Mouse (Mus musculus): ENCODE results near the gene Rnf144a. TPM values are rescaled to one million over a fixed set of nuclear protein-coding genes. Genes with fewer than 3 reads are reported as not detected.

Rnf144a gene
- total and polyA plus RNA-seq, 2 experiments from 2014 or later, result 6.8 to 9.4 TPM

GRCm38 (mm10) chr12:26410443-26410842, 4.6 kb downstream of the Rnf144a start:
- H3K4me3 ChIP-seq (ENCODE audit: low read depth, low read length), result no peak overlapping the region
- no peaks in the 10 kb centered on the region for H3K9me3 ChIP-seq (replicated peaks; ENCODE audit: control insufficient read depth, low read length)
- H3K4me1 ChIP-seq (ENCODE audit: control insufficient read depth, insufficient read depth), result peaks cover 25% of the 10 kb centered on the region
- H3K27ac ChIP-seq (ENCODE audit: low read depth), result no peak overlapping the region
- ATAC-seq (ENCODE audit: insufficient read depth, low read depth), result no peak
- H3K36me3 ChIP-seq (replicated peaks; ENCODE audit: control insufficient read depth, insufficient read depth, low read length), result no peaks in the 10 kb centered on the region
- H3K27me3 ChIP-seq (ENCODE audit: control insufficient read depth, insufficient read depth, low read length), result peaks cover 12% of the 10 kb centered on the region; the same call in 1 of the 2 replicates
- no peak overlapping the region for H3K4me2 ChIP-seq (ENCODE audit: low read depth, low read length)
- no peak for TF ChIP-seq CTCF (IDR thresholded peaks at IDR 0.05; ENCODE audit: low read depth)
- no peak for TF ChIP-seq EP300 (IDR thresholded peaks at IDR 0.05; ENCODE audit: low read depth)
- no peak for DNase-seq (ENCODE audit: low spot score)
- WGBS, result 92% methylated on average over 3 of the region's 3 CpGs
- no peak overlapping the region for H3K9ac ChIP-seq (replicated peaks; ENCODE audit: low read depth, low read length)

- TF ChIP-seq EP300 (IDR thresholded peaks at IDR 0.05; ENCODE audit: low read depth) (no peak), CTCF (IDR thresholded peaks at IDR 0.05; ENCODE audit: low read depth) (no peak)
- 59% methylated on average over 9 of the region's 9 CpGs for WGBS
Observed at GRCm38 (mm10) chr12:26408707-26409106, 6.3 kb downstream of the Rnf144a start.

GRCm38 (mm10) chr12:26404781-26405702, 10.0 kb downstream of the Rnf144a start:
- H3K27ac ChIP-seq (ENCODE audit: low read depth), result peak overlapping the region; percentile 56

More at GRCm38 (mm10) chr12:26408707-26409106, 6.3 kb downstream of the Rnf144a start:
- H3K36me3 ChIP-seq (replicated peaks; ENCODE audit: control insufficient read depth, insufficient read depth, low read length), result no peaks in the 10 kb centered on the region
- no peak overlapping the region for H3K27ac ChIP-seq (ENCODE audit: low read depth)
- peaks cover 8% of the 10 kb centered on the region; the same call in 1 of the 2 replicates for H3K27me3 ChIP-seq (ENCODE audit: control insufficient read depth, insufficient read depth, low read length)
- H3K9me3 ChIP-seq (replicated peaks; ENCODE audit: control insufficient read depth, low read length), result no peaks in the 10 kb centered on the region
- DNase-seq (ENCODE audit: low spot score) (no peak), ATAC-seq (ENCODE audit: insufficient read depth, low read depth) (no peak)
- H3K4me1 ChIP-seq (ENCODE audit: control insufficient read depth, insufficient read depth), result peaks cover 42% of the 10 kb centered on the region
- H3K9ac ChIP-seq (replicated peaks; ENCODE audit: low read depth, low read length), result no peak overlapping the region
- H3K4me3 ChIP-seq (ENCODE audit: low read depth, low read length), result no peak overlapping the region
- no peak overlapping the region for H3K4me2 ChIP-seq (ENCODE audit: low read depth, low read length)

GRCm38 (mm10) chr12:26403372-26404125, 11.5 kb downstream of the Rnf144a start:
- DNase-seq (ENCODE audit: low spot score) (no peak), ATAC-seq (ENCODE audit: insufficient read depth, low read depth) (no peak)
- 0 out of 2 replicates have a peak, but pooled peaks cover 3% of the 10 kb centered on the region for H3K27me3 ChIP-seq (ENCODE audit: control insufficient read depth, insufficient read depth, low read length)
- peaks cover 32% of the 10 kb centered on the region for H3K4me1 ChIP-seq (ENCODE audit: control insufficient read depth, insufficient read depth)
- no peaks in the 10 kb centered on the region for H3K9me3 ChIP-seq (replicated peaks; ENCODE audit: control insufficient read depth, low read length)
- 58% methylated on average over 16 of the region's 16 CpGs for WGBS
- TF ChIP-seq CTCF (IDR thresholded peaks at IDR 0.05; ENCODE audit: low read depth) (no peak), EP300 (IDR thresholded peaks at IDR 0.05; ENCODE audit: low read depth) (no peak)
- no peak overlapping the region for H3K9ac ChIP-seq (replicated peaks; ENCODE audit: low read depth, low read length)
- no peaks in the 10 kb centered on the region for H3K36me3 ChIP-seq (replicated peaks; ENCODE audit: control insufficient read depth, insufficient read depth, low read length)
- peak overlapping the region; percentile 28 for H3K27ac ChIP-seq (ENCODE audit: low read depth)
- no peak overlapping the region for H3K4me2 ChIP-seq (ENCODE audit: low read depth, low read length)
- no peak overlapping the region for H3K4me3 ChIP-seq (ENCODE audit: low read depth, low read length)

More at GRCm38 (mm10) chr12:26404781-26405702, 10.0 kb downstream of the Rnf144a start:
- ATAC-seq (ENCODE audit: insufficient read depth, low read depth) (peak; percentile 52), DNase-seq (ENCODE audit: low spot score) (peak; percentile 67)
- H3K9me3 ChIP-seq (replicated peaks; ENCODE audit: control insufficient read depth, low read length), result no peaks in the 10 kb centered on the region
- no peak overlapping the region for H3K4me3 ChIP-seq (ENCODE audit: low read depth, low read length)
- no peak overlapping the region for H3K9ac ChIP-seq (replicated peaks; ENCODE audit: low read depth, low read length)
- 29% methylated on average over 11 of the region's 11 CpGs for WGBS
- TF ChIP-seq CTCF (IDR thresholded peaks at IDR 0.05; ENCODE audit: low read depth), result no peak
- H3K4me2 ChIP-seq (ENCODE audit: low read depth, low read length), result peak overlapping the region; percentile 41
- peaks cover 38% of the 10 kb centered on the region for H3K4me1 ChIP-seq (ENCODE audit: control insufficient read depth, insufficient read depth)
- no peaks in the 10 kb centered on the region for H3K36me3 ChIP-seq (replicated peaks; ENCODE audit: control insufficient read depth, insufficient read depth, low read length)
- H3K27me3 ChIP-seq (ENCODE audit: control insufficient read depth, insufficient read depth, low read length), result 0 out of 2 replicates have a peak, but pooled peaks cover 3% of the 10 kb centered on the region

GRCm38 (mm10) chr12:26401696-26402470, 13.2 kb downstream of the Rnf144a start:
- Histone ChIP-seq H3K9me3 (replicated peaks; ENCODE audit: control insufficient read depth, low read length) (no peaks in the 10 kb centered on the region), H3K4me3 (ENCODE audit: low read depth, low read length) (no peak overlapping the region), H3K9ac (replicated peaks; ENCODE audit: low read depth, low read length) (no peak overlapping the region), H3K27me3 (ENCODE audit: control insufficient read depth, insufficient read depth, low read length) (no peaks in the 10 kb centered on the region), H3K36me3 (replicated peaks; ENCODE audit: control insufficient read depth, insufficient read depth, low read length) (no peaks in the 10 kb centered on the region), H3K4me1 (ENCODE audit: control insufficient read depth, insufficient read depth) (peaks cover 32% of the 10 kb centered on the region), H3K27ac (ENCODE audit: low read depth) (peak overlapping the region; percentile 59), H3K4me2 (ENCODE audit: low read depth, low read length) (0 out of 2 replicates have a peak overlapping the region, but pooled peaks have one; percentile 25)
- WGBS, result 52% methylated on average over 10 of the region's 10 CpGs
- DNase-seq (ENCODE audit: low spot score) (peak; percentile 17), ATAC-seq (ENCODE audit: insufficient read depth, low read depth) (no peak)
- TF ChIP-seq EP300 (IDR thresholded peaks at IDR 0.05; ENCODE audit: low read depth) (0 out of 2 replicates have a peak, but pooled peaks have one; percentile 32), CTCF (IDR thresholded peaks at IDR 0.05; ENCODE audit: low read depth) (no peak)
